Mouse (Mus musculus): Measurements from ENCODE around the gene Pdcd4.

DNA sequence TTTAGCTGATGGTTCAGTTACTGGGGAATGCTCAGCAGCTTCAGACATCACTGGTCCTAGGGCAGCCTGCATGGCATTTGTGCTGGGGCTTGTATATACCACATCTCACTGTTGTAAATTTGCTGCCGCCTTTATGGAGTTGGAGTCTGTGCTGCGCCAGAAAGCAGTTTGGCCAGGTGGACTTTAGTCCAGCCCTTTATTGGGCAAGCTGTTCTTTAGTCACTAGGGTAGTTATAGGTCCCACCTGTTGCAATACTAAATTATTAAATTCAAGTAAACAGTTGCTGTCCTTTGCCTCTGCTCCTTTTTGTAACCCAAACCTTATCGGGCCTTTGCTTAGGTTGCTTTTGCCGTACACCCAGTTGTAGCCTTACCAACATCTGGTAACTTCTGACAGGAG lies 22.9 kb downstream of the Pdcd4 start:
- TF ChIP-seq CTCF (IDR thresholded peaks at IDR 0.05; ENCODE audit: borderline replicate concordance, insufficient read depth, low read depth, low read length), result no peak
- TF ChIP-seq POLR2A (IDR thresholded peaks at IDR 0.05; ENCODE audit: borderline replicate concordance, insufficient read depth, low read length), result no peak
